Mouse (Mus musculus) bone marrow, adult 2 months (tissue): Measurements from ENCODE around the gene Foxn3. TPM values are rescaled to one million over a fixed set of nuclear protein-coding genes. Genes with fewer than 3 reads are reported as not detected.
A peak's percentile ranks its signal among the peaks of the same experiment; 100 is the strongest.

Experiments used
- H3K27ac ChIP-seq: fragments of 200-500 bp; 2 replicates; pipeline ENCODE4 v1.5.1; 2012; ENCODE audit warnings: low read depth, mild to moderate bottlenecking, control low read depth, inconsistent platforms, low read length; ENCODE audit not compliant: control insufficient read depth, poor library complexity, insufficient read depth
- H3K4me1 ChIP-seq: fragments of 200-500 bp; 2 replicates; pipeline ENCODE4 v1.6.1; 2011; ENCODE audit warnings: low read length; ENCODE audit not compliant: control insufficient read depth, insufficient read depth
- H3K4me3 ChIP-seq: fragments of 200-500 bp; replicated peaks from 2 replicates; pipeline ENCODE3; 2011; ENCODE audit warnings: mild to moderate bottlenecking, low read depth, low read length, control low read depth; ENCODE audit not compliant: control insufficient read depth
- CTCF ChIP-seq: fragments of 200-500 bp; IDR thresholded peaks from 2 replicates; pipeline ENCODE4 v1.5.1; 2011; ENCODE audit warnings: low read length, control low read depth; ENCODE audit not compliant: control insufficient read depth, insufficient read depth
- POLR2A ChIP-seq: fragments of 200-500 bp; IDR thresholded peaks from 2 replicates; pipeline ENCODE4 v1.6.1; 2011; ENCODE audit warnings: low read depth, mild to moderate bottlenecking, control low read depth, low read length, borderline replicate concordance; ENCODE audit not compliant: control insufficient read depth
- WGBS: fragments of 180-500 bp; shearing (Covaris S2); methylation state at CpG from one replicate; pipeline ENCODE4 v1.1.7; 2018; 5-methylcytosine and 5-hydroxymethylcytosine counted together
- polyA plus RNA-seq: library from polyadenylated mRNA; stranded (reverse); fragments of >200 nt; gene quantifications from 2 replicates; pipeline ENCODE4 v1.2.4, GENCODE M21; 2011; ENCODE audit warnings: low replicate concordance; ENCODE audit not compliant: missing spikeins, insufficient read depth, insufficient read length

The Foxn3 gene
- polyA plus RNA-seq, 1 experiment, result 23.7 TPM

DNA sequence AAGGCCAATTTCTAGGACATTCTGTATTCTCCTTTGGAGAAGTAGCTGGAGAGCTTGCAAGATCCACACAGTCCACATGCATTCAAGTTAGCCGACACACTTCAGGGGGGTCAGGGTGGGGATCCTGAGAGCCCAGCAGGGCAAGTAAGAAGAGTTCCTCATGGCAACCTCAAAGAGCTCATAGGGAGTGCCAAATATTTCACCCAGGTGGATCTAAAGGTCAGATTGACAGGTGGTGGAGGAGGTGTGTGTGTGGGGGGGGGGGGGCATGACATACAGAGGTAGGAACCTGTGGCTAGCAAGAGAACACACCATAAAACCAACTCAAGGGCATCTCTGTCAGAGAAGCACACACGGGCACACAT, 144.0 kb downstream of the Foxn3 start:
- 81% methylated on average over 2 of the region's 2 CpGs for WGBS
- Histone ChIP-seq H3K27ac (no peak overlapping the region), H3K4me1 (no peaks in the 10 kb centered on the region), H3K4me3 (no peak overlapping the region)
- no peak for TF ChIP-seq CTCF
- no peak for TF ChIP-seq POLR2A

GRCm38 (mm10) chr12:99418476-99419395, 144.6 kb downstream of the Foxn3 start:
- no peak for TF ChIP-seq CTCF
- no peak for TF ChIP-seq POLR2A
- WGBS, result 74% methylated on average over 7 of the region's 7 CpGs
- Histone ChIP-seq H3K4me3 (no peak overlapping the region), H3K27ac (no peak overlapping the region), H3K4me1 (no peaks in the 10 kb centered on the region)

GRCm38 (mm10) chr12:99417885-99418284, 145.5 kb downstream of the Foxn3 start:
- Histone ChIP-seq H3K4me3 (no peak overlapping the region), H3K27ac (no peak overlapping the region), H3K4me1 (no peaks in the 10 kb centered on the region)
- 84% methylated on average over 9 of the region's 9 CpGs for WGBS
- TF ChIP-seq CTCF (no peak), POLR2A (no peak)

- no peaks in the 10 kb centered on the region for H3K4me1 ChIP-seq
- no peak overlapping the region for H3K27ac ChIP-seq
- WGBS, result 83% methylated on average over 5 of the region's 5 CpGs
These were observed 147.8 kb downstream of the Foxn3 start for GRCm38 (mm10) chr12:99415538-99415937.

GRCm38 (mm10) chr12:99412496-99412895, 150.9 kb downstream of the Foxn3 start:
- TF ChIP-seq POLR2A (no peak), CTCF (no peak)
- H3K4me1 ChIP-seq, result no peaks in the 10 kb centered on the region; the same call in 1 of the 2 replicates
- 84% methylated on average over 3 of the region's 3 CpGs for WGBS
- no peak overlapping the region for H3K27ac ChIP-seq
- no peak overlapping the region for H3K4me3 ChIP-seq

More at GRCm38 (mm10) chr12:99415538-99415937, 147.8 kb downstream of the Foxn3 start:
- no peak overlapping the region for H3K4me3 ChIP-seq
- TF ChIP-seq CTCF (no peak), POLR2A (no peak)

DNA sequence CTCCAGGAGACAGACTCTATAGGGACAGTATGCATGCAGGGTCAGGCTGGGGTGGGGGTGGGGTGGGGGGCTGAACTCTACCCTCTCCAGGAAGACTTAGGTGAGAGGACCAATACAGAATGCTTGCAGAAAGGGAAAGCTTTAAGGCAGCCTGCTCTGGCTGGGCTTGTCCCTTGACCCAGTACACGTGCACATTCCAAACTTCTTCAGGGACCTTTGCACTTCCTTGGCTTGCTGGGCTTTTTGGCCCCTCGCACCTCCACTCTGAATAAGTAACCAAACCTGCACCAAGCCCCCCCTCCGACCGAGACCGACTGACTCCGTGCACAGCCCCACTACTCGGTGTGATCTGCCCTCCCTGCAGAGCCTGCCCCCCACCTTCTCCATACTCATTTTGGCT, 151.3 kb downstream of the Foxn3 start:
- no peak for TF ChIP-seq POLR2A
- no peak for TF ChIP-seq CTCF
- Histone ChIP-seq H3K4me3 (no peak overlapping the region), H3K27ac (no peak overlapping the region), H3K4me1 (no peaks in the 10 kb centered on the region; the same call in 1 of the 2 replicates)
- 80% methylated on average over 7 of the region's 7 CpGs for WGBS

GRCm38 (mm10) chr12:99408651-99409050, 154.7 kb downstream of the Foxn3 start:
- Histone ChIP-seq H3K27ac (no peak overlapping the region), H3K4me3 (no peak overlapping the region), H3K4me1 (no peaks in the 10 kb centered on the region; the same call in 1 of the 2 replicates)
- 39% methylated on average over 3 of the region's 3 CpGs for WGBS
- TF ChIP-seq CTCF (no peak), POLR2A (no peak)

DNA sequence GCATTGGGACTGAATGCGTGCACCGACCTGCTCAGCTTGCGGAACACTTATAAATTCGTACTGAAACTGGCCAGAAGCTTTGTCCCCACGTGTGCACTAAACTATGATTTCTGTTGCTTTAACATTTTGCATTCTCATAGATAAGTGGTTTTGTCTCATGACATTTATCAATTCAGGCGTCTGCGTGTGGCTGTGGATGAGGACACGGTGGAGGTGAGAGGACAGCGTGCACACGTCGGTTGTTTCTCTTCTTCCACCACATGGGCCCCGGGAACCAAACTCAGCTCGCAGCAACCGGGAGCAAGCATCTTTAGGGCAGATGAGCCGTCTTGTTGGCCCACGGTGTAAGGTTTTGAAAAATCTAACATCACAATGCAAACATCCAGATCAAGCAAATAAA, 155.3 kb downstream of the Foxn3 start:
- H3K4me1 ChIP-seq, result no peaks in the 10 kb centered on the region; the same call in 1 of the 2 replicates
- TF ChIP-seq POLR2A (no peak), CTCF (no peak)
- H3K27ac ChIP-seq, result no peak overlapping the region
- no peak overlapping the region for H3K4me3 ChIP-seq
- 62% methylated on average over 16 of the region's 16 CpGs for WGBS

DNA sequence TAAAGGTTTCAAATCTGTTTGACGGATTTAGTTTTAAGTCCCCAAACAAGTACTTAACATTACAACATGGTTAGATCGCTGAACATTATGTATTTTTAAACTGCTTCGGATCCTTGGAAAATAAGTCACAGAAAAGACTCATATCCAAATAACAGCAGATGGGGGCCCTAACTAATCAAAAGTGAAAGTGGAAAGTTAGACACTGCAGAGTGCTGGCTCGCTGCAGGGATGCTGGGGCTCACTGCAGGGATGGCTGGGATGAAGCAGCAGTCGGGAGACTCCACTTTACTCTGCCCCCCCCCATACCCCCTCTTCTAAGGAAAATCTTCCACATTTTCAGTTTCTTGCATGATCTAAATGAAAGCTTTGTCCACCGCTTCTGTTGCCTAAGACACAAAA, 156.1 kb downstream of the Foxn3 start:
- H3K4me1 ChIP-seq, result no peaks in the 10 kb centered on the region; the same call in 1 of the 2 replicates
- WGBS, result 9% methylated on average over 6 of the region's 6 CpGs
- no peak for TF ChIP-seq CTCF
- TF ChIP-seq POLR2A, result no peak
- H3K27ac ChIP-seq, result peak overlapping the region; percentile 56
- peak overlapping the region; percentile 70 for H3K4me3 ChIP-seq
